Mouse (Mus musculus): ENCODE measurements around the gene Tm9sf1.
A peak's percentile ranks its signal among the peaks of the same experiment; 100 is the strongest.

The Tm9sf1 gene

DNA sequence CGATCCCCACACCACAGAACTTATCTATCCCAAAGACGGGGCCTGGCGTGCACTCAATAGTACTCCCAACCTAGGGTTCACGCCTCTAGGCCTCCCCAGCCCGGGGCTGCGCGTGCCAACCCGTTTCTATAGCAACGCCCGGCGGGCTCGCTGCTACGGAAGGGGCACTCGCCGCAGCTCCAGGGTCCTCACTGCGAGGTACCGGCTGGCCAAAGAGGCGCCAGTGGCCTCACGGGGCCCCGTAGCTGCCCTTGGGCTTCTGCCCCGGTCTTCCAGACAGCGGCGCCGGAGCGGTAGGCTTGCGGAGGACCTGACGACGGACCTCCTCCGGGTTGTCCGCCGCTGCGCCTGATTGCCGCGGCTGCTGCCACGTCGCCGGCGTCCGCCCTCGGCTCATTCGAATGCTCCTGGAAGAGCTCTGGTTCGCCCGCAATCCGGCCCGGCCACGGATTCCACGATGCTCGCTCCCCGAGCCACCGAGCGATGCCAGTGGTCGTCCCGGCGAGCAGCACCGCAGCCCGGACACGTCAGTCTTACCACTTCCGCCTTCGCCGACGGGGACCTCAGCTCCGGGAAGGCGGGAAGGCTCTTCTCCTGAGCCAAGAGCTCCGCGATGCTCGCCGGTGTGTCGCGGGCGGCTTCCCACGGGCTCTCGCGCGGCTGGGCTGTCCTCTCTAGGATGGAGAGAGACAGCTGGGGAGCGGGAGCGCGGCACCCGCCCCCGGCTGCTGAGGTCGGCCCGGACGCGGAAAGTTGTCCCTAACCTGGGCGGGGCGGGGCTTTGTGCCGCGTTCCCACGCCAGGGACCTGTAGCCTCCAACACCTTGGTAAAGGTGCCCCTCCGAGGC is at the start of gene Tm9sf1:
Gene Tm9sf1, minus strand, starts transcription at position 747 of the 848 bp plus-strand sequence.
- DNase-seq = peak; percentile 81 to 93

DNA sequence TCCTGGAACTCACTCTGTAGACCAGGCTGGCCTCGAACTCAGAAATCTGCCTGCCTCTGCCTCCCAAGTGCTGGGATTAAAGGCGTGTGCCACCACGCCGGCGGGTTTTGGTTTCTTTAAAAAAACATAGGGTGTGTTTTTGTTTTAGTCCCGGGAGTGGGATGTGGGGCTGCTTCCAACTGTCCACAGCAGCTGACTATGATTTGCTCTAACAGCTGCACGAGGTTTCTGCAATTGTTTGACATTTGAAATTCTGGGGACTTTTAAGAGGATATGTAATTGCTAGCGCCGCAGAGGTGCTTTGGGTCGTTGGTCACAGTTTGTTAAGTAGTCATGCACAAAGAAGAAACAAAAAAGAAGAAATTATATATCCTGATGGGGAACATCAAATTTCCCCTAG is 45.8 kb upstream of the Tm9sf1 start:
- DNase-seq = no peak

DNA sequence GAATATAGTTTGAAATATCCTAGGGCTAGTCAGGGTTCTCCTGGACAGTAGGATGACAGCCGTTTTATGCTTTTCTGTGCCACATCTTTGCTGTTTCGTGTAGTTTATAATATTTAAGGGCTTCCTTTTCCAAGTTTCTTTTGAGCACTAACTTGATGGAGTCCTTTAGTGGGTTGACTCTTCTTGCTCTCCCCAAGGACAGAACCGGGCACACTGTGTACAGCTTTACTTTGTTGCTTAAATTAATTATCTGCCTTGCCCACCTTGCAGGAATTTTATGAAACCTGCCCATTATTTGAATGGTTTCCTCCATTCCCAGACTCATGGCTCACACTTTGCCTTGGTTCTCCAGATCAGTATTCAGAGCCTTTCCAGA is 38.5 kb upstream of the Tm9sf1 start:
- DNase-seq = no peak

DNA sequence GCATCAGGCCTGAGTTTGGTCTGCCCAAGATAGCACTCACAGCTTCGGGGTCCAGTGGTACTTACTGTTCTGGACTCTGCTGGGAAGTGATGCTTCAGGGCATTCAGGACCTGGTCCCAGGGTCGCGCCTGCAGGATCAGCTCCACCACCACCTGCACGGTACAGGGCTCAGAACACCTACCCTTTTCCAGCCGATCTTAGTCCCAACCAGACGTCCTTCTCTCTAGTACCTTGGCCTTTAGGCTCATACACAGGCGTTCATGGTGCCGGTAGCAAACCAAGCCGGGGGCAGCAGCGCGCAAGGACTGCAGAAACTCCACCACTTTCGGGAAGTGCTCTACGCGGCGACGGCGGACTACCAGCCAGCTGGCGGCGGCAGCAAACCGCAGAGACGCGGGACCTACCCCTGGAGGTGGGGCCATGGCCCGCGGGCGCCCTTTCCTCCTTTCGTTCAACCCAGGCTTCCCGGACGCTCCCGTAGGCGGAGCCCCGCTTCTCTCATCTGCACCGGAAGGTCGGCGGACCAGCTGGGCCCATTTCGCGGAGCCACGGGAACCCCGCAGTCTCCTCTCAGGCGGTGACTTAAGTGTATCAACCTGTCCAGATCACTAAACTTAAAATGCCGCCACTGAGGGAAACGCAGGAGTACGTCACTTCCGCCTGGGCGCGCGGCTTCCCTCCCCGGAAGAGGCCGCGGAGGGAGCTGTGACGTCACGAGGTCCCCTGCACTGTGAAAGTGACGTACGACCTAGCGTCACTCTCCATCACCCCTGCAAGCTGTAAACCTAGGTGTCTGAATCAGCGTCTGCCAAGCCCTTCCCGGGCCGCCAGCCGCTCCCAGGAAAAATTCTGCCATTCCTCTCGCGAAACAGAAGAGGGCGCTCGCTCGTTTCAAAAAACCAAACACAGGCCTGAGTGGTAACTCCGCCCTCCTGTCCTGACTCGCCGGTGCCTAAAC is 37.8 kb upstream of the Tm9sf1 start, which contains the start of gene Tinf2:
Gene Tinf2, minus strand, starts transcription at position 661 of the 958 bp plus-strand sequence.
- DNase-seq = peak; percentile 96

DNA sequence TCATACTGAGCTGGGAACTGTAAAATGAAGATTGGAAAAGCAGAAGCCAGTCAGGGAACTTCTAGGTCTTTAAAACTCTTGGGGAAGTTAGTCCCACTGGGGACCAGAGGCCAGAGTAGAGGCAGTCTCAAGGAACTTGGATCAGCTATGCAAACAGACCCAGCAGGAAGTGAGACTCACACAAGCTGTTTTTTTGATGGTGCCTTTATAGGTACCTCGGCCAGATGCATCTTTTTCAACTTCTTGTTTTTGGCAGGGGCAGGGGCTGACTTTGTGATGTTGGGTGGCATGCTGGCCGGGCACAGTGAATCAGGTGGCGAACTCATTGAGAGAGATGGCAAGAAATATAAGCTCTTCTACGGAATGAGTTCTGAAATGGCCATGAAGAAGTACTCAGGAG is 34.0 kb upstream of the Tm9sf1 start:
- DNase-seq = no peak

DNA sequence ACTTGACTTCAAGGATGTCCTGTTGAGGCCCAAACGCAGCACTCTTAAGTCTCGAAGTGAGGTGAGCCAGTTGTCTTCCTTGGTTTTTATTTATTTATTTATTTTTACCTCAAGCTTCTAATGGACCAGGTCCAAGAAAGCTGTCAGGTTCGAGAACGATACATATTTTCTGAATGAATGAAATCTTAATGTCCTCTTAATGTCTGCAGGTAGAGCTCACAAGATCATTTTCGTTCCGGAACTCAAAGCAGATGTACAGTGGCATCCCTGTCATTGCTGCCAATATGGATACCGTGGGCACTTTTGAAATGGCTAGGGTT is 29.1 kb upstream of the Tm9sf1 start:
- DNase-seq = no peak

DNA sequence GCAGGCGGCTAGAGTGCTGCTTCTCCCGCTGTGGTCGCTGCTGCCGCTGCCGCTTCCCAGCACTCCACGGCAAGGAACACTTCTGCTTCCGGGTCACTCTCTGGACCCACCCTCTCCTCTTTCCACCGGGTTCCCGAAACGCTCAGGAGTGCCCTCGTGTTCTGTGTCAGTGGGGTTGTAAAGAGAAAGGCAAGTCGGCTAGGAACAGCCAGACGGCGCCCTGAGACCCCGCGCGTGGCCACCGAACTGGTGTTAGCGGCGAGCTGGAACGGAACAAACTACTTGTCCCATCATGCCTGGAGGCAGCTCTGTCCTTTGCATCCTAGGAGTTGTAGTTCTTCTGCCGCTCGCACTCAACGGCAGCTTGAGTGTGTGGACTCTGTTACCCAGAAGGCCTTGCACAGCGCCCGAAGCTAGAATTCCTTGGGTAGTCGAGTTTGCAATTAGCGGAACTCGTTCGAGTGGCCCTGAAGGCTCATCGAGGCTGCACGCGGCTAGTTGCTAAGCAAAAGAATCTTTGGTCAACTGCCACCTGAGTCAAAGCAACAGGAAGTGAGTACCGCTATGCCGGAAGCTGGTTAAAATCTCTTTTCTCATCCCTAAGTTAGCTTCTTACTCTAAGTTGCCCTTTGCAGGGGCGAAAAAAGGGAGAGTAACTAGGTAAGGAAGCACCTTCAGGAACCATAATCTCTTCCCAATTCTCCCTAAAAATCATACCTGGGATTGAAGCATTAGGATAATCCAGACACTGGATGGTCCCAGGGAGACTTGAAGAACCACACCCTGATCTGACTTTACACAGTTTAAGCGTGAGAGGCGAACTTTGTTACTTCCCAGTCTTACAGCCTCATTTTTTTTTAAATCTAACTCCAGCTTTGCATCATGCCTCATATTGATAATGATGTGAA is 28.5 kb upstream of the Tm9sf1 start, which contains the start of the genes Gmpr2 and Nedd8:
Gene Gmpr2, plus strand, starts transcription at position 109 of the 908 bp plus-strand sequence.
Gene Nedd8, minus strand, starts transcription at position 292 of the 908 bp plus-strand sequence.
- DNase-seq = peak; percentile 91 to 96

DNA sequence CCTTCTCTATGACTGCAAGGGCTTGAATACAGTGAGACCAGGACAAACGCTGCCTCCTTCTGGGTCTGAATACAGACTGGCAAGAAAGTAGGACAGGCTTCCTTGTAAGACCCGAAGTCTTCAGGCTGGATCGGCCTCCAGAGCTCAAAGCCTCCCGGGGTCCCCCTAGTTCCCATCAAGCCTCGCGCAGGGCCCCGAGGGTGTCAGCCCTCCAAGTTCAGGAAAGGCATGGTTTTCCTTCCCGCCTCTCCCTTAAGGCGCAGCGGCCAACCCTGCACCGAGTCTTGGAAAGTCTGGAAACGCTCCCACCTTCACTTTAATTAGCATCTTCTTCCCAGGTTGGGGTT is 27.9 kb upstream of the Tm9sf1 start:
- no peak for DNase-seq

DNA sequence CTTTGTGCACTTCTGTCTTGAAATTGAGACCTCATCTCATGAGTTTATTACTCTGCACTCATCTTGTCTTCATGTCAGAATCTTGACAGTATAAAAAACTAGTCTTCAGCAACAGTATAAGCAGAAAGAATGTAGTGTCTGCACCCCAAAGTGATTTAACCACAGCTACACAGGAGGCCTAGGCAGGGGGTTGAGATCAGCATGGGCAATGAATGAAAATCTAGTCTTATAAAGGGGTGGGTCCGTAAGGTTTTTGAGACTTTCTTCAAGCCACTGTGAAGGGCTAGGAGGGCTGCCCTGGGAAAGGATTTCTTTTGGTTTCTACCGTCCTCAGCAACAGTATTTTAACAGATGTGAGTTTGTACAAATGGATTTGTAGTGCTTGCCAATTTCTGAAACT is 17.0 kb upstream of the Tm9sf1 start:
- no peak for DNase-seq

DNA sequence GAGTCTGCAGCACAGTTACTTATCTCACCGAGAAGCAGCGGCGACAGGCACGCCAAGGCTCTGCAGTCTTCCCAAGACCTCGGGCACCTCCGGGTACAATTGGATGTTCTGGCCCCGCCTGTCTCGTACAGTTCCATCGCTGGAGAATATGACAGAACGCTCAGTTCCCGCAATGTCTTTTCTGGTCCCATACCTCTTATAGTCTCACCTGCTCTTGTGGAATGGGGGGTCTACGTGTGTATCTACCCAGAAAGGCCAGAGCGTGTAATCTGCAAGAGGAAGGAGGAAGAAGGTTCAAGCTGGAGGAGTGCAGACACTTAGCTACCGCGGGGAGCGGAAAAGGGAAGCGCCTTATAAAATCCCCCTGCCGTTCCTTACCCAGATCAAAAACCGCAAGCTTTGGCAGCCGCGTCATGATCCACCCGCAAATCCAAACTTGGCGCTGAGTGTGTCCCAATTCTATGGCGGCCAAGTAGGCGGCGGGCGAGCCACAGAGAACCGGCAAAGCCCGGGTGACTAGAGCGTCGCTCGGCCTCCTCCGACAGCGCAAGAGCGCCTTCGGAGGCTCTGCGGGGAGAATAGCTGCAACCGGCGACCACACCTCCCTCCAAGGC is 16.5 kb upstream of the Tm9sf1 start, which contains the start of gene Mdp1:
Gene Mdp1, minus strand, starts transcription at position 549 of the 614 bp plus-strand sequence.
- peak; percentile 79 to 90 for DNase-seq

DNA sequence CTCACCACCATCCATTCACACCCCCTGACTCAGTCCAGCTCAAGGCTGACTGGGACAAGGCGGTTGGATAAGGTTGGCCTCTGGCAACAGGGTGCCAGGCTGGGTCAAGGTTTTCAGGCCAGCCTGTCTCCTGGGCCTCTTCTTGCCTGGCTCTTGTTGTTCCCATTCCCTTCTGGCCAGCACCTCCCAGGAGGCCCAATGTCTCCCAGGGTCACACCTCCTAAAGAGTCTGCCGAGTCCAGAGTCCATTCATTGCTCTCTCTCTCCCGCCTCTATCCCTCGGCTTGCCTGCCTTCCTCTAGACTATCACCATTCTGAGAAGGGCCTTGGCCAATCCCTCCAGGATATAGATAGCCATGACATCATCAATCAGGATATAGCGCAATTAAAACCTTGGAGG is 14.4 kb upstream of the Tm9sf1 start:
- DNase-seq = peak; percentile 46 to 88

DNA sequence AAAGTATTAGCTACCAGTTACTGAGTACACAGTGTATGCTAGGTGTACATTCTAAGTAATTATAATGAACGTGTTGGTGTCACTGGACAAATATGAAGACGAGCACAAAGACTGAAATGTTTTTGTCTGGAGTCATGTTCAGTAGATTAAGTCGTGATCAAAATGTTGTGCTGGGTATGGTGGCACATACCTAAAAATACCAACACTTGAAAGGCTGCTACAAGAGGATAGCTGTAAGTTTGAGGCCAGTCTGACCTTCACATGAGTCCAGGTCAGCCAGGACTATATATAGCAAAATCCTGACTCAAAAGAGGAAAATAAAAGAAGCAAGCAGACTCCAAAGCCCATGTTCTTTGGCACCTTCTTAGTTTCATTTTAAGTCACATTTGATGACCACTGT is 13.3 kb upstream of the Tm9sf1 start:
- no peak for DNase-seq

DNA sequence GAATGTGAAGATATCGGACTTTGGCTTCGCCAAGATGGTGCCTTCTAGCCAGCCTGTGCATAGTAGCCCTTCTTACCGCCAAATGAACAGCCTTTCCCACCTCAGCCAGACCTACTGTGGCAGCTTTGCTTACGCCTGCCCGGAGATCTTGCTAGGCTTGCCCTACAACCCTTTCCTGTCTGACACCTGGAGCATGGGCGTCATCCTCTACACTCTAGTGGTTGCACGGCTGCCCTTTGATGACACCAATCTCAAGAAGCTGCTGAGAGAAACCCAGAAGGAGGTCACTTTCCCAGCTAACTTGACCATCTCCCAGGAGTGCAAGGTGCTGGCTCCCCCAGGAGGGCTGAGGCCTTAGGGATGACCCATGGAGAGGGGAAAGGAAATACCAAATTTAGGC is 7.9 kb upstream of the Tm9sf1 start:
- no peak for DNase-seq

DNA sequence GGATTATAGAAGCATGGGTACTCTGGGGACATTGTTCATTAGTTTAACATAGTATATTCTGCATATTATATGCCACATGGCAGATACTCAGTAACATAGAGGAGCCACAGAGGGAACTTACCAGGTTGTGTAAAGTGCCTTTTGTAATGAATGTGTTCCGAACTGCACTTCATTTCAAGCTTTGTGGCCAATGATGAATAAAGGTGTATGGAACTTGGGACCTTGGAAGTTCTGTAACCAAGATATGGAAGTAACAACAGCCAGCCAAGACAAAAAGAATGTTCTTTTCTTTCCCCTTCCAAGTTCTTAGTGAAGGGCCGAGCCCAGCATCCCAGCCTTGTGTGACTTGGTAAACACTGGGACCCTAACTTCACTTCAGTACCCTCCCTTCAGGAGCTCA is 6.3 kb upstream of the Tm9sf1 start, which contains the start of gene Tssk4:
Gene Tssk4, plus strand, starts transcription at position 301 of the 400 bp plus-strand sequence.
- DNase-seq = no peak

DNA sequence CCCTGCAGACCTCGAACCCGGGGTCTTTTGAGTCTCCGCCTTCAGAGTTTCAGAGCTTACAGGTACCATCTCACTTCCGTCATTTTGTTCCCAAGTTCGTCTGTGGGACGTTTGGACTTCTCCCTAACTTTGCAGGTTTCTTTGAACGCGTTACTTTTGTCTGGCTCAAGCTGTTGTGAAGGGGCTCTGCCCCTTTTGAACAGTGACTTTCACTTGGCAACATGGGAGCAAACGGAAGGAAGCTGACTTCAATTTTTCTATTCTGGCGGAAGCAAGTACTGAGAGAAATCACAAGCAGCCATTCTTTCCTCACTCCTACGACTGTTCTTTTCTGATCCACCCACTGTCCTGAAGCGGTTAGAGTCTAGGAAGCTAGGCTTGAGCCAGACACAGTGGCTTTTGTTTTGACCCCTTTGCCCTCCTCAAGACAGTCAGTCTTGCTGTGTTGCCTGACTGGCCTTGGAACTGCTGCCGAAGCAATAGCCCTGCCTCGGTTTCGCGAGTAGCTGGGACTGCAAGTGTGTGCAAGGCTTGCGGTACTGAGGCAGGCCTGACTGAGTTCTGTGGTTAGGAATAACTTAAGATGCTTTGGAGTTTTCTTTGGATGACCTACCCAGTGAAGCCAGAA is 769 bp upstream of the Tm9sf1 start:
- DNase-seq = peak; percentile 13 to 37

DNA sequence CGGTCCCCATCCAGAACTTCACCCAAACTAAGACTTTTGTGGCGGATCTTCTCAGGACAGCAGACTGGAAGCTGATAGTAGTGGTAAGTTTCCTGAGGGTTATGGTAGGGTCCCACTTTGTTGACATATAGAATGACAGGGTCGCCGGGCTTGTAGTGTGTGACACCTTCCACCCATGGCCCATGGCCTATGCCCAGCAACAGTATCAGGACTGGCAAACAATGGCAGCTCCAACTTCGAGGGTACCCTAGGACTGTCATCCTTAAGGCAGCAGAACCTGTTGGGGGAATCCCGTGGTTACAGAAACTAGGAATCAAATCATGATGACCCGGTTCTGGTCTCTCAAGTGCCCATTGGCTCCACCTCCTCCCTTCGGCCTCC is 937 bp downstream of the Tm9sf1 start:
- no peak for DNase-seq

DNA sequence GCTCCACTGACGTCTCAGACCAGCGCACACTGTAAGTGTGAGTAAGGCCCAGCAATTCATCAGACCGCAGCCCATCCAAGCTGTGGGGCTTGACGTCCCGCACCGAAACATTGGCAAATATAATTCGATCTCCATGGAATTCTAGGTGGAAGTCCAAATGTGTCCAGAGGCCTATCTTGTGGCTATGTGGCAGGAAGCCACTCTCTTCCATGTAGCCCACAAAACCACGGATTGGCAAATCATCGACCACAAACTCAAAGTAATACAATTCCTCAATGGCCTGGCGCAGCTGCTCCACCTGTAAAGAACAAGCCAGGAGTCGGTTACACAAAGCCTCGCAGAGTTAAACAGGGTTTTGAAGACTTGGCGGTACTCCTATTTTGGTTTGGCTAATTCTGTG is 2.3 kb downstream of the Tm9sf1 start:
- DNase-seq = no peak

DNA sequence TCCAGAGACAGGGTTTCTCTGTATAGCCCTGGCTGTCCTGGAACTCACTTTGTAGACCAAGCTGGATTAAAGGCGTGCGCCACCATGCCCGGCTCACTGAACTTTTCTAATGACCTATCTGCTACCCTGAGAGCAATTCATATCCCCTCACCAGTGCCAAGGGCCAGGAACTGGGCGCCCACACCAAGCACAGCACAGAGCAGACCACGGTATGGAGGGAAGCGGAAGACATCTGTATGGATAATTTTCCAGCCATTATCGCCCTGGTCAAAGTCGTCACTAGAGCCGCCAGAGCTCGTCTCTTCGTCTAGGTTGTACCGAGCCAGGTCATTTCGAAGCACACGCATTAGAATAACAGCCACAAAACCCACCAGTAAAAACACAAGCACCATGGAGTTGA is 2.8 kb downstream of the Tm9sf1 start:
- no peak for DNase-seq

DNA sequence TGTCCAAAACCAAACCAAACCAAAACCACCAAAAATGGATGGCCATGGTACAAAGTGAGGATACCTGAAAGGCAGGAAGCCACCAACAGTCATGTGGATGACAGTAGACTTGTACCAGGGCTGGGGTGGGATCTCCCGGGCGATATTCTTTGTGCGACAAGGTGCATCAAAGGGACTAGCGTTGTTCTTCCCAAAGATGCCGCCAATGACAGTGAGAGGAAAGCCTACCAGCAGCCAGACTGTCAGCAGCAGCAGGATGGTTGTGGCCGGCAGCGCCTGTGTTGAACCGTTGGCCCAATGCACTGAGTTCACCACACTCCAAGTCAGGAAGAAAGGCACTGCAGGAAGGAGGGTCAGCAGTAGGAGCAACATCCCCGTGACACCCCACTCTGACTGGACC is 5.8 kb downstream of the Tm9sf1 start, which contains the start of gene Gm49378:
Gene Gm49378, minus strand, starts transcription at position 101 of the 400 bp plus-strand sequence.
- peak in 1 of 2 experiments; percentile 31 for DNase-seq

DNA sequence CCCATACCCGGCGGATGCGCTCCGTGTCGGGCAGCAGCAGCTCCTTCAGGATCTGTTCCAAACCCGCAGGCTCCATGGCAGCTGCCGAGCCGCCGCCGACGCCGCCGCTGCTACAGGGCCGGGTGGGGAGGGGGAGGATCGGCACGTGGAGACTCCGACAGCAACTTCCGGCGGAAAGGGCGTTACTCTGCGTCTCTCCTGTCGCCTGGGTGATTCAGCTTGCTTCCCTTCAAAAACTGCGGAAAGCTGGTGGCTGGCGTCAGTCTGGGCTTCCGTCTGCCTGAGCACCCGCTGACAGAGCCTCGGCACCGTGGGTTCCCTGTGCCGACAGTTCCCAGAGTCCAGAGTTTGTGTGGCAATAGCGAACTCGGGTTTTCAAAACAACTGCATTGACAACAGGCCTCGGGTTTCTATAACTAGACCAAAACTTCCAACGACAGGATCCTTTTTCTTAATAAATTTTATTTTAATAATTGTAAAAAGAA is 8.0 kb downstream of the Tm9sf1 start, which contains the start of gene Ipo4:
Gene Ipo4, minus strand, starts transcription at position 435 of the 485 bp plus-strand sequence.
- DNase-seq = peak; percentile 94 to 96
